Mouse (Mus musculus): ENCODE data around the gene Upp2. TPM values are rescaled to one million over a fixed set of nuclear protein-coding genes. Genes with fewer than 3 reads are reported as not detected.
A peak's percentile ranks its signal among the peaks of the same experiment; 100 is the strongest.

Gene Upp2
- polyA plus RNA-seq, 1 experiment from 2014 or later = 8.8 TPM

DNA sequence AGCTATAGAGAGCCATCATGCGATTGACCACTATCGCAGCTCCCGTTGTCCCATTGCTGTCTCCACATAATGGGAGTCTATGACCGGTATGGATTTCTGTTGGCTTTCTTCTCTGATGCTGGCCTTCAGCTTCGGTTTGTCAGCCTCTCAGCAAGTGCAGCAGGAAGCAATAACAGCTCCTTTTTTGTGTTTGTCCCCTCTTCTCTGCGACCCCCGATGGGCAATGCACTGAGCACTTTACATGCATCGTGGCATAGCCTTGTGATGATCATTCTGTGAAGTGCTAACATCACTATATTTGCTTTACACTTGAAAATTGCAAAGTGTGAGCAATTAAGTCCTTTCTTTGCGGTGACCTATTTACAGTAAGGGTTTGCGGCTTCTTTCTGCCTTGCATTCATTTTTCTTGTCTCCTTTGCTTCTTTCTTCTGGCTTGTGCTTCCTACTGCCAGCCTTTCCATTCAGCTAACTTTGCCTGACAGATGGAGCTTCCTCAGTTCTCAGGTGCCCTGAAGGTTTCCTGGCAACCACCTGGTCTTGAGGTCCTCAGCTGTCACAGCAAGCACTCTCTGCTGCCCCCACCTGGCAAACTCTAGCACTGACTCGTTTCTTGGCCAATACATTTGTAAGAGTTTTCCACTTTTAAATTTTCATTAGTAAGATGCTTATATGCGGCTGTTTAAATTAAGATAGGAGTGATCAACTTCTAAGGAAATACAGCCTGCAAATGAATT is 98.2 kb downstream of the Upp2 start:
- H3K36me3 ChIP-seq (ENCODE audit: control insufficient read depth, insufficient read depth, low read length) = no peaks in the 10 kb centered on the region
- no peaks in the 10 kb centered on the region for H3K9me3 ChIP-seq (ENCODE audit: control insufficient read depth, low read length)
- no peak overlapping the region for H3K27ac ChIP-seq (ENCODE audit: low read depth, low read length)
- H3K27me3 ChIP-seq (ENCODE audit: control insufficient read depth, insufficient read depth, low read length) = no peaks in the 10 kb centered on the region
- H3K4me1 ChIP-seq (ENCODE audit: control insufficient read depth, insufficient read depth, low read length) = no peaks in the 10 kb centered on the region
- no peak overlapping the region for H3K9ac ChIP-seq (ENCODE audit: low read length)
- no peak overlapping the region for H3K4me2 ChIP-seq (ENCODE audit: low read depth)
- DNase-seq (ENCODE audit: low spot score) = peak; percentile 60
- whole genome bisulfite sequencing = 82% methylated on average over 12 of the region's 12 CpGs
- H3K4me3 ChIP-seq (ENCODE audit: low read depth, low read length) = no peak overlapping the region
- ATAC-seq (ENCODE audit: insufficient read depth, low FRiP score, low TSS enrichment) = no peak

DNA sequence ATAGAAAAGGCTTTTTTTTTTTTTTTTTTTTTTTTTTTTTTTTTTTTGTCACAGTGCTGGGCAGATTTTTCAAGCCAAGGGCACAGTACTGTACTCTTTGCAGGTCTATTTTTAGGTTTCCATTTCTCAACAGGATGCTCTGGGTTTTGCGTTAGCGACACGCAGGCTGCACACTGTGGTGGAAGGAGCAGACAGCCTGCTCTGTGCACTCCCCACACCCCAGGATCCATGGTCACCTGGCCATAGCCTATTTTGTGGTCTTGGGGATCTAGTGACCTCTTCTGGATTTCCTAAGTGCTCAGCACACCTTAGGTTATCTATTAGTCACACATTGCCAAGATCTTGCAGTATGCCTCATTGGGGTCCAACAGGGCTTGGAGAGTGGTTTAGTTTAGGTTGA is 100.2 kb downstream of the Upp2 start:
- WGBS = 85% methylated on average over 3 of the region's 3 CpGs
- no peak overlapping the region for H3K27ac ChIP-seq (ENCODE audit: low read depth, low read length)
- H3K4me3 ChIP-seq (ENCODE audit: low read depth, low read length) = no peak overlapping the region
- no peaks in the 10 kb centered on the region for H3K27me3 ChIP-seq (ENCODE audit: control insufficient read depth, insufficient read depth, low read length)
- no peaks in the 10 kb centered on the region for H3K4me1 ChIP-seq (ENCODE audit: control insufficient read depth, insufficient read depth, low read length)
- no peaks in the 10 kb centered on the region for H3K36me3 ChIP-seq (ENCODE audit: control insufficient read depth, insufficient read depth, low read length)
- DNase-seq (ENCODE audit: low spot score) (no peak), ATAC-seq (ENCODE audit: insufficient read depth, low FRiP score, low TSS enrichment) (no peak)
- no peaks in the 10 kb centered on the region for H3K9me3 ChIP-seq (ENCODE audit: control insufficient read depth, low read length)
- no peak overlapping the region for H3K9ac ChIP-seq (ENCODE audit: low read length)
- H3K4me2 ChIP-seq (ENCODE audit: low read depth) = no peak overlapping the region

DNA sequence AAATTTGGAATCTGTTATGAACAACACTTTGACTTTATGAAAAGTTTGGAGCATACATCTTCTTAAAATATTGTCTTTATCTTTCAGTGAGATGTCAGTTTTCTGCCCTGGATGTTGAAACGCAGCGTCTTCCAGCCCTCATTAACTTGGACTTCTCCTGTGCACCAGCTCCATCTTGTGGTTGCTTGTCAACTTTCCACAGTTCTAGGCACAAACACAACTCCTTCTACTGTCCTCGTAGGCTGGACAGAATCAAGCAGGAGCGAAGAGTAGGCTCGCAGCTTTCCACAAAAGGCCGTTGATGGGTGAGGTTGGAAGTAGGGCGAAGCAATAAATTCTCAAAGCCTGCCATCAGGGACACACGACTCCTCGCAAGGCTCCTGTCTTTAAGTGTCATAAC is 100.9 kb downstream of the Upp2 start:
- no peak overlapping the region for H3K9ac ChIP-seq (ENCODE audit: low read length)
- H3K9me3 ChIP-seq (ENCODE audit: control insufficient read depth, low read length) = no peaks in the 10 kb centered on the region
- peak; percentile 52; the same call in 1 of the 2 replicates for ATAC-seq (ENCODE audit: insufficient read depth, low FRiP score, low TSS enrichment)
- DNase-seq (ENCODE audit: low spot score) = peak; percentile 63
- no peaks in the 10 kb centered on the region for H3K27me3 ChIP-seq (ENCODE audit: control insufficient read depth, insufficient read depth, low read length)
- H3K27ac ChIP-seq (ENCODE audit: low read depth, low read length) = no peak overlapping the region
- no peak overlapping the region for H3K4me2 ChIP-seq (ENCODE audit: low read depth)
- no peaks in the 10 kb centered on the region for H3K36me3 ChIP-seq (ENCODE audit: control insufficient read depth, insufficient read depth, low read length)
- H3K4me3 ChIP-seq (ENCODE audit: low read depth, low read length) = no peak overlapping the region
- no peaks in the 10 kb centered on the region for H3K4me1 ChIP-seq (ENCODE audit: control insufficient read depth, insufficient read depth, low read length)
- 46% methylated on average over 9 of the region's 9 CpGs for WGBS

DNA sequence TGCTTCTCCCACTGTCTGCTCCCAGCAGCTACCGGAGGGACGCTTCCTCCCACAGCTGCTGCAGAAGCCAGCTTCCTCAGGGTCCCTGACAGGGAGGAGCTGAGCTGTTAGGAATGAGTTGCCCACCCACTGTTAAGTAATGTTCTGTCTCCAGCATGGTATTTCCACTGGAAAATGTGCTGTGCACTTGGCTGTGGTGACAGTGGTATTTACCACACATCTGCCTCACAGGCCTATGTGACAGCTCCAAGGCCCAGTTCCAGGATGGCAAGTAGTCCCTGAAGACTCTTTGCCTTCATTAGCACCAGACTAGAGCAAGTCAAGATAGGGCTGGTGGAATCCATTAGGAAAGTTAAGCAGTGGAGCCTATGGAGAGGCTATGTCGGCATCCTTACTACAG is 102.0 kb downstream of the Upp2 start:
- no peak for ATAC-seq (ENCODE audit: insufficient read depth, low FRiP score, low TSS enrichment)
- Histone ChIP-seq H3K27me3 (ENCODE audit: control insufficient read depth, insufficient read depth, low read length) (no peaks in the 10 kb centered on the region), H3K4me2 (ENCODE audit: low read depth) (no peak overlapping the region), H3K9me3 (ENCODE audit: control insufficient read depth, low read length) (no peaks in the 10 kb centered on the region), H3K4me1 (ENCODE audit: control insufficient read depth, insufficient read depth, low read length) (no peaks in the 10 kb centered on the region), H3K36me3 (ENCODE audit: control insufficient read depth, insufficient read depth, low read length) (no peaks in the 10 kb centered on the region), H3K27ac (ENCODE audit: low read depth, low read length) (no peak overlapping the region), H3K9ac (ENCODE audit: low read length) (no peak overlapping the region), H3K4me3 (ENCODE audit: low read depth, low read length) (no peak overlapping the region)
- WGBS = 73% methylated on average over 3 of the region's 3 CpGs
- no peak for DNase-seq (ENCODE audit: low spot score)

DNA sequence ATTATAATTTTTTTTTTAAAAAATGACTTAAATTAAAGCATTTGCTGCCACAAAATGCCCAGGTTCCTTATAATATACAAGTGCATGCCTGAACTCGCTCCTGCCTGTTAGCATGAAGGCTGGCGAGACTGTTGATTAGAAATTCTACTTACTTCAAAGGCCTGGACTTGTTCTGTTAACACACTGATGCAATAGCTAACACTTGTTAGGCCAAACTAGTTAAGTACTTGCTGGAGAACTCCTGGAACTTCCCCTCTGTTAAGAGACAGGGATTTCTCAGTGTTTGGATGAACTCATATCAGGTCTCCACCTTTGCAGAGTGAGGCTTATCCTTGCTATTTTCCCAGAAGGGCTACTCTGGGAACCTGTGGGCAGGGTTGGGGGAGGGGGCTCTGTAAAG is 105.4 kb downstream of the Upp2 start:
- no peaks in the 10 kb centered on the region for H3K4me1 ChIP-seq (ENCODE audit: control insufficient read depth, insufficient read depth, low read length)

DNA sequence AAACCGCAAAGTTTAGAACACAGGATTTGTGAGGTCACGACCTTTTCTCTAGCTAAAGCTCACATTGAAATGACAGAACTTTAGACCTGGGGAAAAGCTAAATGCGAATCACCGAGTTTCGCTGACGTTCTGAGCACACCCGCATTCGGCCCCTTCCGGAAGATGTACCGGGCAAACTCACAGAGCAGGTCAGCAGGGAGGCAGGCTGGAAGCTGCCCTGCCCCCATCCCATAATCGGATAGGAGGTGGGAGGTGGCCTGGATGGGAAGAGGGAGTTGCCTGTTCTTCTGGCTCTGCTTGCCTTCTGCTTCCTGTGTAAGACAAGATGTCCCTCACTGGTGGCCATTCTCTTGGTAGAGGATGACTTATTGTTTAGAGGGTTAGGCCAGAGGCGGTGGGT is 112.9 kb downstream of the Upp2 start:
- no peak for ATAC-seq (ENCODE audit: insufficient read depth, low FRiP score, low TSS enrichment)
- Histone ChIP-seq H3K36me3 (ENCODE audit: control insufficient read depth, insufficient read depth, low read length) (no peaks in the 10 kb centered on the region), H3K4me2 (ENCODE audit: low read depth) (no peak overlapping the region), H3K4me3 (ENCODE audit: low read depth, low read length) (no peak overlapping the region), H3K4me1 (ENCODE audit: control insufficient read depth, insufficient read depth, low read length) (no peaks in the 10 kb centered on the region), H3K27ac (ENCODE audit: low read depth, low read length) (no peak overlapping the region), H3K9ac (ENCODE audit: low read length) (no peak overlapping the region), H3K9me3 (ENCODE audit: control insufficient read depth, low read length) (no peaks in the 10 kb centered on the region), H3K27me3 (ENCODE audit: control insufficient read depth, insufficient read depth, low read length) (no peaks in the 10 kb centered on the region)
- DNase-seq (ENCODE audit: low spot score) = peak; percentile 5
- 87% methylated on average over 12 of the region's 12 CpGs for WGBS

More for the DNA sequence above, 105.4 kb downstream of the Upp2 start:
- Histone ChIP-seq H3K36me3 (ENCODE audit: control insufficient read depth, insufficient read depth, low read length) (no peaks in the 10 kb centered on the region), H3K9me3 (ENCODE audit: control insufficient read depth, low read length) (no peaks in the 10 kb centered on the region), H3K4me3 (ENCODE audit: low read depth, low read length) (no peak overlapping the region), H3K27ac (ENCODE audit: low read depth, low read length) (no peak overlapping the region), H3K4me2 (ENCODE audit: low read depth) (no peak overlapping the region), H3K27me3 (ENCODE audit: control insufficient read depth, insufficient read depth, low read length) (no peaks in the 10 kb centered on the region), H3K9ac (ENCODE audit: low read length) (no peak overlapping the region)
- WGBS = 94% methylated on average over 2 of the region's 2 CpGs
- ATAC-seq (ENCODE audit: insufficient read depth, low FRiP score, low TSS enrichment) (no peak), DNase-seq (ENCODE audit: low spot score) (no peak)

DNA sequence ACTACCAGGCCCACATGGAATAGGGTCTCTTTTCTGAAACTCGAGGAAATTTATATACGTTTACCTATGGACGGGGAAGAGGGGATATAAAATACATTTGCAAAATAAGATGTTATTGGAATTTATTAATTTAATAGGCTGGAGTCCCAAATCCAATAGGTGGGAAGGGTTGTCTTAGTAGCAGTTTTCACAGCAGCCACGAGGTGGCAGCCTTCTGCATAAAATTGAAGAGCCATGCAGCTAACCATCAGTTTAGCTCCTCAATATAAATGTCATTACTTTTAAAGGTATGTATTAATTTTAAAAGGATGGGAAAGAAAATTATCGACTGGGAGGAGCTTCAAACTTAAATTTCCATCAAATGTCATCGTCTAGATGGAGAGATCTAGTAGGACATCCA is 113.7 kb downstream of the Upp2 start:
- no peak for ATAC-seq (ENCODE audit: insufficient read depth, low FRiP score, low TSS enrichment)
- WGBS = 40% methylated on average over 6 of the region's 6 CpGs

DNA sequence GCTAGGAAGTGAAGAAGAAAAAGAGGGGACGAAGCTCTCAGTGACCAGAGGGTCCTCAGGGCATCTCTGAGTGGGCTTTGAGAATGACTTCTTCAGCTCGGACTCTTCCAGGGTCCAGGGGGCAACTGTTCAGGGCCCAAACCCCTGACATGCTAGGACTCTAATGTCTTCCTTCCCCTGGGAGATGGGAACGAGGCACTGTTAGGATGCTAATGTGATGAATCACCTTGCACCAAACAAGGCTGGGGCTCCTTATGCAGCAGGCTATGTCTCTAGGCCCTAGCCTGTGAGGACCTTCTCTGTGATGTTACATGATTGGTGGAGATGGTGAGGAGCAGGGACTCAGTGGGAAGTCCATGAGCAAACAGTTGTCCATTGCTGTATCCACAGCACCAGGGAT is 114.3 kb downstream of the Upp2 start:
- H3K4me3 ChIP-seq (ENCODE audit: low read depth, low read length) = no peak overlapping the region
- no peak overlapping the region for H3K4me2 ChIP-seq (ENCODE audit: low read depth)
- ATAC-seq (ENCODE audit: insufficient read depth, low FRiP score, low TSS enrichment) (peak; percentile 16; the same call in 1 of the 2 replicates), DNase-seq (ENCODE audit: low spot score) (peak; percentile 11)
- 67% methylated on average over 3 of the region's 3 CpGs for WGBS
- no peak overlapping the region for H3K27ac ChIP-seq (ENCODE audit: low read depth, low read length)
- H3K9me3 ChIP-seq (ENCODE audit: control insufficient read depth, low read length) = no peaks in the 10 kb centered on the region
- H3K27me3 ChIP-seq (ENCODE audit: control insufficient read depth, insufficient read depth, low read length) = no peaks in the 10 kb centered on the region
- H3K36me3 ChIP-seq (ENCODE audit: control insufficient read depth, insufficient read depth, low read length) = no peaks in the 10 kb centered on the region
- H3K4me1 ChIP-seq (ENCODE audit: control insufficient read depth, insufficient read depth, low read length) = no peaks in the 10 kb centered on the region
- no peak overlapping the region for H3K9ac ChIP-seq (ENCODE audit: low read length)

More for the DNA sequence above, 113.7 kb downstream of the Upp2 start:
- Histone ChIP-seq H3K9ac (ENCODE audit: low read length) (no peak overlapping the region), H3K9me3 (ENCODE audit: control insufficient read depth, low read length) (no peaks in the 10 kb centered on the region), H3K27me3 (ENCODE audit: control insufficient read depth, insufficient read depth, low read length) (no peaks in the 10 kb centered on the region), H3K27ac (ENCODE audit: low read depth, low read length) (no peak overlapping the region), H3K4me3 (ENCODE audit: low read depth, low read length) (no peak overlapping the region), H3K36me3 (ENCODE audit: control insufficient read depth, insufficient read depth, low read length) (no peaks in the 10 kb centered on the region), H3K4me1 (ENCODE audit: control insufficient read depth, insufficient read depth, low read length) (no peaks in the 10 kb centered on the region), H3K4me2 (ENCODE audit: low read depth) (no peak overlapping the region)
- peak; percentile 55 for DNase-seq (ENCODE audit: low spot score)

DNA sequence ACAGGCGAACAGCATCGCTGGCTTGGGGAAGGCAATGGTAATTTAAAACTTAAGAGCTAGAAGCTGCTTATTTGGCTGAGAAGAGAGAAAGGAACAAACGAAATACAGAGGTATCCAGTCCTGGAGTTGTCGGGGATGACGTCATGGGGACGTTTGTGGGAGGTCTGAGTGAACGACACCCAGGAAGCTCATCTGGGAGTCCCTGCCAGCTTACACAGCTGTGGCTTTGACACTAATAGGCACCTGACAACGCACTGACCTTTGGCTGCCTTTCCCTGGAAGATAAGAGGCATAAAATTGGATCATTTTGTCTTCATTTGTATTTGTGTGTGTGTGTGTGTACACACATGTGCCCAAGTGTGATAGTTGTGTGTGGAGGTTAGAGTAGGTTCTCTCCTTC is 130.4 kb downstream of the Upp2 start:
- no peak overlapping the region for H3K4me2 ChIP-seq (ENCODE audit: low read depth)
- no peaks in the 10 kb centered on the region for H3K36me3 ChIP-seq (ENCODE audit: control insufficient read depth, insufficient read depth, low read length)
- DNase-seq (ENCODE audit: low spot score) (no peak), ATAC-seq (ENCODE audit: insufficient read depth, low FRiP score, low TSS enrichment) (no peak)
- H3K4me1 ChIP-seq (ENCODE audit: control insufficient read depth, insufficient read depth, low read length) = no peaks in the 10 kb centered on the region
- no peak overlapping the region for H3K4me3 ChIP-seq (ENCODE audit: low read depth, low read length)
- H3K27me3 ChIP-seq (ENCODE audit: control insufficient read depth, insufficient read depth, low read length) = no peaks in the 10 kb centered on the region
- no peaks in the 10 kb centered on the region for H3K9me3 ChIP-seq (ENCODE audit: control insufficient read depth, low read length)
- H3K9ac ChIP-seq (ENCODE audit: low read length) = no peak overlapping the region
- 78% methylated on average over 8 of the region's 8 CpGs for WGBS
- H3K27ac ChIP-seq (ENCODE audit: low read depth, low read length) = no peak overlapping the region
